Mouse (Mus musculus) CH12.LX (cell line): Measurements from ENCODE around the gene Letm1. TPM values are rescaled to one million over a fixed set of nuclear protein-coding genes. Genes with fewer than 3 reads are reported as not detected.
A peak's percentile ranks its signal among the peaks of the same experiment; 100 is the strongest.

Experiments
- DNase-seq: peaks from one replicate; pipeline ENCODE4 v3.0.0-alpha.2; 2013; ENCODE audit errors: extremely low read depth
- H3K27ac ChIP-seq: 2 replicates; pipeline ENCODE4 v1.5.1; 2012; ENCODE audit warnings: low read depth, mild to moderate bottlenecking, control low read depth, moderate library complexity; ENCODE audit not compliant: insufficient read depth
- H3K27me3 ChIP-seq: replicated peaks from 2 replicates; pipeline ENCODE3; 2012; ENCODE audit warnings: inconsistent platforms
- H3K36me3 ChIP-seq, 2 experiments: replicated peaks in 1 of 2; 2 replicates each; pipeline versions ENCODE3 to v1.6.1; 2012; ENCODE audit warnings: inconsistent platforms in 1 of 2, low read length in 1 of 2, mild to moderate bottlenecking in 1 of 2, mixed read lengths in 1 of 2, moderate library complexity in 1 of 2; ENCODE audit not compliant: control insufficient read depth in 1 of 2, insufficient read depth in 1 of 2
- H3K4me1 ChIP-seq, 2 experiments: 2 replicates each; pipeline ENCODE4 v1.6.1; 2012; ENCODE audit warnings: inconsistent platforms in 1 of 2, moderate library complexity in 1 of 2; ENCODE audit not compliant: insufficient read depth in 2 of 2, control insufficient read depth in 1 of 2
- H3K4me2 ChIP-seq: 2 replicates; pipeline ENCODE4 v1.6.1; 2012; ENCODE audit warnings: low read depth, mild to moderate bottlenecking, control low read depth; ENCODE audit not compliant: poor library complexity, insufficient read depth, severe bottlenecking
- H3K4me3 ChIP-seq, 3 experiments: fragments of 150-350 bp in 1 of 3; sonication (generic) in 1 of 3; replicated peaks in 1 of 3; 2 replicates each; pipeline versions ENCODE3 to v1.5.1; 2011 to 2012; ENCODE audit warnings: low read depth in 2 of 3, low read length in 2 of 3, mild to moderate bottlenecking in 2 of 3, moderate library complexity in 2 of 3, control low read depth in 1 of 3, improper control_type of control experiment in 1 of 3, inconsistent platforms in 1 of 3, mixed read lengths in 1 of 3; ENCODE audit not compliant: poor library complexity in 1 of 3
- H3K79me2 ChIP-seq: replicated peaks from 2 replicates; pipeline ENCODE4 v1.6.1; 2012; ENCODE audit warnings: mild to moderate bottlenecking, moderate library complexity; ENCODE audit not compliant: control insufficient read depth, poor library complexity, insufficient read depth, severe bottlenecking; ENCODE audit errors: extremely low read depth
- H3K9ac ChIP-seq: 2 replicates; pipeline ENCODE4 v1.6.1; 2012; ENCODE audit warnings: low read depth, mild to moderate bottlenecking, control low read depth, moderate library complexity; ENCODE audit not compliant: insufficient read depth
- H3K9me3 ChIP-seq: replicated peaks from 2 replicates; pipeline ENCODE3; 2012; ENCODE audit warnings: low read length, inconsistent platforms, mixed read lengths
- CHD1 ChIP-seq: IDR thresholded peaks from 2 replicates; pipeline ENCODE4 v1.6.1; 2012; ENCODE audit warnings: low read depth, low read length, improper control_type of control experiment, inconsistent platforms
- CTCF ChIP-seq, 2 experiments: IDR thresholded peaks in 1 of 2; conservative IDR thresholded peaks in 1 of 2; 2 replicates each; pipeline ENCODE4 v1.5.1; 2011 to 2012; ENCODE audit warnings: low read depth in 2 of 2, low read length in 2 of 2, improper control_type of control experiment in 1 of 2, inconsistent platforms in 1 of 2, mild to moderate bottlenecking in 1 of 2, moderate library complexity in 1 of 2
- EP300 ChIP-seq: IDR thresholded peaks from 2 replicates; pipeline ENCODE4 v1.6.1; 2011; ENCODE audit warnings: low read length, improper control_type of control experiment
- KAT2A ChIP-seq: IDR thresholded peaks from 2 replicates; pipeline ENCODE4 v1.6.1; 2012; ENCODE audit warnings: low read length, improper control_type of control experiment, inconsistent platforms; ENCODE audit not compliant: insufficient replicate concordance
- MAFK ChIP-seq: IDR thresholded peaks from 2 replicates; pipeline ENCODE4 v1.6.1; 2011; ENCODE audit warnings: low read length, improper control_type of control experiment; ENCODE audit not compliant: insufficient replicate concordance
- MAX ChIP-seq: IDR thresholded peaks from 2 replicates; pipeline ENCODE4 v1.6.1; 2011; ENCODE audit warnings: low read length, improper control_type of control experiment
- MAZ ChIP-seq: IDR thresholded peaks from 2 replicates; pipeline ENCODE4 v1.6.1; 2012; ENCODE audit warnings: low read depth, mild to moderate bottlenecking, inconsistent platforms, low read length, improper control_type of control experiment, moderate library complexity
- MEF2A ChIP-seq: IDR thresholded peaks from 2 replicates; pipeline ENCODE4 v1.6.1; 2014; ENCODE audit warnings: low read depth, mild to moderate bottlenecking, inconsistent platforms, low read length, improper control_type of control experiment, borderline replicate concordance
- MXI1 ChIP-seq: IDR thresholded peaks from 2 replicates; pipeline ENCODE4 v1.6.1; 2011; ENCODE audit warnings: mild to moderate bottlenecking, low read depth, low read length, improper control_type of control experiment
- MYC ChIP-seq: IDR thresholded peaks from 2 replicates; pipeline ENCODE4 v1.6.1; 2011; ENCODE audit warnings: low read depth, mild to moderate bottlenecking, improper control_type of control experiment, low read length
- NELFE ChIP-seq: IDR thresholded peaks from 2 replicates; pipeline ENCODE4 v1.6.1; 2011; ENCODE audit warnings: low read depth, low read length, improper control_type of control experiment
- NRF1 ChIP-seq: IDR thresholded peaks from 2 replicates; pipeline ENCODE4 v1.6.1; 2014; ENCODE audit warnings: low read depth, mild to moderate bottlenecking, inconsistent platforms, low read length, improper control_type of control experiment, moderate library complexity
- PAX5 ChIP-seq: IDR thresholded peaks from 2 replicates; pipeline ENCODE4 v1.6.1; 2012; ENCODE audit warnings: low read length, inconsistent platforms, mixed read lengths
- POLR2A ChIP-seq: IDR thresholded peaks from 2 replicates; pipeline ENCODE4 v1.6.1; 2011; ENCODE audit warnings: low read depth, mild to moderate bottlenecking, improper control_type of control experiment, low read length
- POLR2AphosphoS2 ChIP-seq: IDR thresholded peaks from 2 replicates; pipeline ENCODE4 v1.6.1; 2011; ENCODE audit warnings: low read depth, low read length, improper control_type of control experiment
- SIN3A ChIP-seq: IDR thresholded peaks from 2 replicates; pipeline ENCODE4 v1.6.1; 2012; ENCODE audit warnings: low read length, improper control_type of control experiment, inconsistent platforms
- TCF12 ChIP-seq: IDR thresholded peaks from 2 replicates; pipeline ENCODE4 v1.6.1; 2014; ENCODE audit warnings: low read depth, mild to moderate bottlenecking, inconsistent platforms, low read length, improper control_type of control experiment
- UBTF ChIP-seq: IDR thresholded peaks from 2 replicates; pipeline ENCODE4 v1.6.1; 2012; ENCODE audit warnings: low read depth, mild to moderate bottlenecking, inconsistent platforms, low read length, improper control_type of control experiment, moderate library complexity
- ZC3H11A ChIP-seq: IDR thresholded peaks from 2 replicates; pipeline ENCODE4 v1.6.1; 2012; ENCODE audit warnings: low read depth, mild to moderate bottlenecking, inconsistent platforms, low read length, improper control_type of control experiment
- ZMIZ1 ChIP-seq: IDR thresholded peaks from 2 replicates; pipeline ENCODE4 v1.6.1; 2012; ENCODE audit warnings: low read depth, mild to moderate bottlenecking, inconsistent platforms, low read length, improper control_type of control experiment
- dilution Hi-C: fragments of 300-500 bp; cut with MboI; formaldehyde crosslinking; loops from 2 replicates; pipeline ENCODE4 v1.14.3; 2020; ENCODE audit warnings: low sequenced_read_pairs; ENCODE audit not compliant: extremely low pct_unique_long_range_greater_than_20kb, extremely low pct_ligation_motif_present
- in situ Hi-C: fragments of 300-500 bp; cut with MboI; formaldehyde crosslinking; loops from 3 replicates; pipeline ENCODE4 v1.14.3; 2019; ENCODE audit warnings: low sequenced_read_pairs, low pct_ligation_motif_present, low pct_unique_long_range_greater_than_20kb, mixed read lengths
- polyA plus RNA-seq: library from polyadenylated mRNA; unstranded; fragments of >175 nt; gene quantifications from 2 replicates; pipeline ENCODE4 v1.2.1, GENCODE M21; 2012; ENCODE audit warnings: low read depth; ENCODE audit not compliant: insufficient read length
- total RNA-seq, 2 experiments: library from RNA; depleted of rRNA; stranded (reverse); fragments of 300-350 nt in 1 of 2; fragments of >200 nt in 1 of 2; gene quantifications; 2 replicates each; pipeline ENCODE4 v1.2.3; 2012 to 2014

Letm1 gene
- total and polyA plus RNA-seq, 3 experiments = 21.8 to 43.4 (median 27.6) TPM

GRCm38 (mm10) chr5:33819876-33820732 lies 37.5 kb upstream of the Letm1 start, which contains the start of gene Nsd2:
TSS of gene Nsd2 (plus strand) at chr5:33820725.
- dilution Hi-C loops = no loop called here
- in situ Hi-C loops = loop anchor here (5.0 kb wide), 1 partner anchor 38 kb away; the partner anchor contains the start of gene Letm1
- no peak for TF ChIP-seq CTCF (conservative IDR thresholded peaks at IDR 0.05 in 1 of 2, IDR thresholded peaks at IDR 0.05 in 1 of 2; ENCODE audit: low read depth in 2 of 2, low read length in 2 of 2)
- TF ChIP-seq MAZ = no peak
- peak; percentile 32; the same call in 1 of the 2 replicates for TF ChIP-seq MAX
- TF ChIP-seq MXI1 = 0 out of 2 replicates have a peak, but pooled peaks have one; percentile 60
- peak; percentile 77; the same call in 1 of the 2 replicates for TF ChIP-seq SIN3A
- peak; percentile 76 for TF ChIP-seq NELFE
- TF ChIP-seq ZC3H11A = no peak
- peak; percentile 71 for TF ChIP-seq NRF1
- no peak; the same call in 1 of the 2 replicates for TF ChIP-seq UBTF
- no peak for TF ChIP-seq CHD1
- no peak for TF ChIP-seq MYC
- peak; percentile 81 for TF ChIP-seq POLR2A
- TF ChIP-seq EP300 = no peak
- TF ChIP-seq ZMIZ1 = no peak
- no peak for TF ChIP-seq POLR2AphosphoS2
- no peak for TF ChIP-seq KAT2A
- TF ChIP-seq MAFK = no peak
- no peak for TF ChIP-seq MEF2A
- peak; percentile 49; the same call in 1 of the 2 replicates for TF ChIP-seq TCF12
- no peak for TF ChIP-seq PAX5
- H3K36me3 ChIP-seq = peaks cover 0 to 8% of the 10 kb centered on the region in 2 experiments
- H3K27me3 ChIP-seq = no peaks in the 10 kb centered on the region
- peak within 1 kb of the TSS; percentile 57 for H3K4me2 ChIP-seq
- peak; percentile 68 for DNase-seq
- peaks cover 5 to 39% of the 10 kb centered on the region in 2 experiments for H3K4me1 ChIP-seq
- peaks cover 36% of the 10 kb centered on the region for H3K79me2 ChIP-seq
- H3K9ac ChIP-seq = peak within 1 kb of the TSS; percentile 88
- H3K27ac ChIP-seq = peak within 1 kb of the TSS; percentile 77
- no peaks in the 10 kb centered on the region for H3K9me3 ChIP-seq
- H3K4me3 ChIP-seq = peak within 1 kb of the TSS; percentile 83 to 100 (median 96)
